Mouse (Mus musculus) thymus, postnatal 4 days (tissue): ENCODE results near the gene Car9.

Experiments used
- DNase-seq: peaks from one replicate; pipeline ENCODE4 v3.0.0; 2021

Car9 gene

GRCm38 (mm10) chr4:43496587-43496986, 10.2 kb upstream of the Car9 start:
- no peak for DNase-seq

- no peak for DNase-seq
These were observed 9.4 kb upstream of the Car9 start for GRCm38 (mm10) chr4:43497405-43497804.

GRCm38 (mm10) chr4:43497946-43498345, 8.8 kb upstream of the Car9 start:
- DNase-seq: no peak

GRCm38 (mm10) chr4:43498983-43499382, 7.8 kb upstream of the Car9 start:
- DNase-seq: peak; percentile 68

- peak; percentile 85 for DNase-seq
These were observed 7.1 kb upstream of the Car9 start, which contains the start of gene Arhgef39 for GRCm38 (mm10) chr4:43499407-43500333. Gene Arhgef39 (minus strand): TSS chr4:43499695.

- DNase-seq: no peak
These were observed 3.7 kb upstream of the Car9 start for GRCm38 (mm10) chr4:43503041-43503440.

- DNase-seq: no peak
These were observed 3.3 kb upstream of the Car9 start for GRCm38 (mm10) chr4:43503506-43503905.

GRCm38 (mm10) chr4:43504269-43504668, 2.5 kb upstream of the Car9 start:
- DNase-seq: no peak

GRCm38 (mm10) chr4:43506074-43506473, 692 bp upstream of the Car9 start:
- no peak for DNase-seq

- DNase-seq: no peak
These were observed 1.3 kb downstream of the Car9 start for GRCm38 (mm10) chr4:43507938-43508665.

GRCm38 (mm10) chr4:43508666-43508997, 1.9 kb downstream of the Car9 start:
- DNase-seq: peak; percentile 74

- no peak for DNase-seq
These were observed 2.3 kb downstream of the Car9 start for GRCm38 (mm10) chr4:43509109-43509508.

GRCm38 (mm10) chr4:43511675-43512454, 5.1 kb downstream of the Car9 start:
- DNase-seq: no peak

- DNase-seq: no peak
These were observed 5.9 kb downstream of the Car9 start for GRCm38 (mm10) chr4:43512653-43513052.

GRCm38 (mm10) chr4:43513300-43513699, 6.5 kb downstream of the Car9 start:
- DNase-seq: no peak

- DNase-seq: no peak
These were observed 7.0 kb downstream of the Car9 start for GRCm38 (mm10) chr4:43513791-43514190.

- no peak for DNase-seq
These were observed 9.3 kb downstream of the Car9 start for GRCm38 (mm10) chr4:43515764-43516708.

- DNase-seq: no peak
These were observed 12.8 kb downstream of the Car9 start for GRCm38 (mm10) chr4:43519551-43519950.

GRCm38 (mm10) chr4:43519956-43520355, 13.2 kb downstream of the Car9 start:
- peak; percentile 90 for DNase-seq

GRCm38 (mm10) chr4:43527880-43528279, 21.1 kb downstream of the Car9 start:
- peak; percentile 58 for DNase-seq

GRCm38 (mm10) chr4:43528487-43528886, 21.7 kb downstream of the Car9 start:
- DNase-seq: peak; percentile 62

GRCm38 (mm10) chr4:43530081-43530501, 23.3 kb downstream of the Car9 start:
- no peak for DNase-seq
